Mouse (Mus musculus): ENCODE measurements around the gene Tert.

DNA sequence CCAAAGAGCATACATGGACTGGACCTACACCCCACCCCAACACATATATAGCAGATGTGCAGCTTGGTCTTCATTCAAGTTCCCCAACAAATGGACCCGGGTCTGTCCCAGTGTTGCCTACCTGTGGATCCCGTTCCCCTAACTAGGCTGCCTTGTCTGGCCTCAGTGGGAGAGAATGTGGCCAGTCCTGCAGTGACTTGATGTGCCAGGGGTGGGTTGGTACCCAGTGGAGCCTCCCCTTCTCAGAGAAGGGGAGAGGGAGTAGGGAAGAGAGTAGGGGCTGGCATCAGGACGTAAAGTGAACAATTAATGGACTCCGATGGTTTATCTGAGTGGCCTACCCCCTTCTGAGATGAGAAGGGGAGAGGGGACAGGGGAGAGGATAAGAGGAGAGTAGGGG lies 23.7 kb upstream of the Tert start:
- TF ChIP-seq CTCF (IDR thresholded peaks at IDR 0.05; ENCODE audit: borderline replicate concordance, insufficient read depth, low read depth, low read length) (no peak), POLR2A (IDR thresholded peaks at IDR 0.05; ENCODE audit: borderline replicate concordance, insufficient read depth, low read length) (no peak)
